Mouse (Mus musculus): ENCODE data around the gene Ldlrap1.

Ldlrap1 gene

GRCm38 (mm10) chr4:134719489-134719888 is 48.3 kb downstream of the Ldlrap1 start:
- no peak for DNase-seq (ENCODE audit: low read depth in 2 of 2, low spot score in 2 of 2)

GRCm38 (mm10) chr4:134713937-134714336 is 53.9 kb downstream of the Ldlrap1 start:
- DNase-seq (ENCODE audit: low read depth in 2 of 2, low spot score in 2 of 2): peak; percentile 79 to 83

GRCm38 (mm10) chr4:134705311-134705710 is 62.5 kb downstream of the Ldlrap1 start:
- no peak for DNase-seq (ENCODE audit: low read depth in 2 of 2, low spot score in 2 of 2)

GRCm38 (mm10) chr4:134704590-134704989 is 63.2 kb downstream of the Ldlrap1 start:
- no peak for DNase-seq (ENCODE audit: low read depth in 2 of 2, low spot score in 2 of 2)

- DNase-seq (ENCODE audit: low read depth in 2 of 2, low spot score in 2 of 2): peak; percentile 92 to 95
Observed at GRCm38 (mm10) chr4:134703835-134704546, 63.8 kb downstream of the Ldlrap1 start, which contains the start of gene Man1c1. Man1c1 (minus strand) TSS chr4:134704290.

GRCm38 (mm10) chr4:134702981-134703834 is 64.6 kb downstream of the Ldlrap1 start:
- no peak for DNase-seq (ENCODE audit: low read depth in 2 of 2, low spot score in 2 of 2)

GRCm38 (mm10) chr4:134701934-134702333 is 65.9 kb downstream of the Ldlrap1 start:
- peak; percentile 47 to 58 for DNase-seq (ENCODE audit: low read depth in 2 of 2, low spot score in 2 of 2)

GRCm38 (mm10) chr4:134700911-134701310 is 66.9 kb downstream of the Ldlrap1 start:
- no peak for DNase-seq (ENCODE audit: low read depth in 2 of 2, low spot score in 2 of 2)

GRCm38 (mm10) chr4:134693202-134693940 is 74.5 kb downstream of the Ldlrap1 start:
- no peak for DNase-seq (ENCODE audit: low read depth in 2 of 2, low spot score in 2 of 2)

- DNase-seq (ENCODE audit: low read depth in 2 of 2, low spot score in 2 of 2): no peak
Observed at GRCm38 (mm10) chr4:134692388-134692787, 75.4 kb downstream of the Ldlrap1 start.
